Mouse (Mus musculus) liver, embryonic 15.5 days (tissue): Measurements from ENCODE around the gene Arhgef10l. TPM values are rescaled to one million over a fixed set of nuclear protein-coding genes. Genes with fewer than 3 reads are reported as not detected.

Experiments used
- ATAC-seq: fragments of 200-750 bp; cut with Nextera tagmentation; 2 replicates; pipeline ENCODE4 v1.8.0; 2017; ENCODE audit warnings: moderate number of reproducible peaks, mild to moderate bottlenecking, moderate library complexity; ENCODE audit not compliant: insufficient read depth
- H3K27ac ChIP-seq: fragments of 300-500 bp; sonication (generic); replicated peaks from 2 replicates; pipeline ENCODE4 v1.5.1; 2015; ENCODE audit warnings: mild to moderate bottlenecking, inconsistent platforms
- H3K27me3 ChIP-seq: fragments of 300-500 bp; sonication (generic); 2 replicates; pipeline ENCODE4 v1.6.1; 2015; ENCODE audit warnings: mild to moderate bottlenecking, inconsistent platforms
- H3K36me3 ChIP-seq: fragments of 300-500 bp; sonication (generic); replicated peaks from 2 replicates; pipeline ENCODE4 v1.6.1; 2015; ENCODE audit warnings: moderate library complexity, mild to moderate bottlenecking, inconsistent platforms
- H3K4me1 ChIP-seq: fragments of 300-500 bp; sonication (generic); replicated peaks from 2 replicates; pipeline ENCODE4 v1.6.1; 2015; ENCODE audit warnings: inconsistent platforms
- H3K4me2 ChIP-seq: fragments of 300-500 bp; sonication (generic); 2 replicates; pipeline ENCODE4 v1.6.1; 2015; ENCODE audit warnings: moderate library complexity, mild to moderate bottlenecking, inconsistent platforms
- H3K4me3 ChIP-seq: fragments of 300-500 bp; sonication (generic); replicated peaks from 2 replicates; pipeline ENCODE4 v1.5.1; 2015; ENCODE audit warnings: mild to moderate bottlenecking, inconsistent platforms
- H3K9ac ChIP-seq: fragments of 300-500 bp; sonication (generic); 2 replicates; pipeline ENCODE4 v1.6.1; 2015; ENCODE audit warnings: moderate library complexity, mild to moderate bottlenecking, inconsistent platforms
- H3K9me3 ChIP-seq: fragments of 300-500 bp; sonication (generic); replicated peaks from 2 replicates; pipeline ENCODE4 v1.6.1; 2016; ENCODE audit warnings: inconsistent platforms
- WGBS: fragments of 180-500 bp; shearing (Covaris S2); methylation state at CpG from one replicate; pipeline ENCODE4 v1.1.7; 2015; ENCODE audit warnings: mixed read lengths; ENCODE audit not compliant: insufficient replicate concordance; 5-methylcytosine and 5-hydroxymethylcytosine counted together
- polyA plus RNA-seq: library from polyadenylated mRNA; unstranded; fragments of >200 nt; fragmentation: Nextera tagmentation; extraction: Ambion mirVana; gene quantifications from 2 replicates; pipeline ENCODE4 v1.2.1, GENCODE M21; 2015

The Arhgef10l gene
- polyA plus RNA-seq, 1 experiment from 2014 or later, result 4.8 TPM

DNA sequence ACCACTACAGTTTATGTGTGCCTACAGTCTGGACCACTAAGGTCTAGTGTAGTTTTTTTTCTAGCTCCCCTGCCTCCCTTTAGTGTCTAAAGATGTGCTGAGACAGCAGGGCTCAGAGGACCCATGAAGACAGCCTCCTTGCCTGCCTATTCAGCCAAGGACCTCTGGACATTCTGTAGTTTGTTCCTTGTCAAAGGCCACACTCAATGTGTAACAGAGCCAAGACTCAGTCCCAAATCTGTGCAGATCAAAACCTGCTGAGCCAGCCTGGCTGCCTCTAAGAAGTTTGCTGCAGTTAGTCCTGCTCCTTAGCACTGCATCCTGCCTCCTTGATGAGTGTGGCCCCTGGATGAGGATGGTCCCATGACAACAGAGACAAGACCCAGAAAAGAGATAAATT is 156.0 kb downstream of the Arhgef10l start:
- Histone ChIP-seq H3K27me3 (no peaks in the 10 kb centered on the region), H3K4me2 (no peak overlapping the region), H3K4me1 (no peaks in the 10 kb centered on the region), H3K9me3 (no peaks in the 10 kb centered on the region), H3K27ac (no peak overlapping the region), H3K9ac (no peak overlapping the region), H3K36me3 (0 out of 2 replicates have a peak, but pooled peaks cover 1% of the 10 kb centered on the region), H3K4me3 (no peak overlapping the region)
- no peak for ATAC-seq

GRCm38 (mm10) chr4:140507172-140507714 is 158.6 kb downstream of the Arhgef10l start:
- Histone ChIP-seq H3K27me3 (no peaks in the 10 kb centered on the region), H3K4me1 (no peaks in the 10 kb centered on the region), H3K27ac (no peak overlapping the region), H3K4me3 (no peak overlapping the region), H3K9ac (no peak overlapping the region), H3K4me2 (no peak overlapping the region), H3K36me3 (no peaks in the 10 kb centered on the region), H3K9me3 (no peaks in the 10 kb centered on the region)
- 40% methylated on average over 15 of the region's 15 CpGs for WGBS
- no peak for ATAC-seq

- 78% methylated on average over 3 of the region's 3 CpGs for WGBS
- no peaks in the 10 kb centered on the region for H3K36me3 ChIP-seq
- no peak for ATAC-seq
- H3K9ac ChIP-seq, result no peak overlapping the region
- no peaks in the 10 kb centered on the region for H3K9me3 ChIP-seq
- no peaks in the 10 kb centered on the region for H3K4me1 ChIP-seq
- H3K27me3 ChIP-seq, result no peaks in the 10 kb centered on the region
- no peak overlapping the region for H3K4me2 ChIP-seq
- no peak overlapping the region for H3K27ac ChIP-seq
- H3K4me3 ChIP-seq, result no peak overlapping the region
These were observed 160.2 kb downstream of the Arhgef10l start for GRCm38 (mm10) chr4:140505608-140506002.

DNA sequence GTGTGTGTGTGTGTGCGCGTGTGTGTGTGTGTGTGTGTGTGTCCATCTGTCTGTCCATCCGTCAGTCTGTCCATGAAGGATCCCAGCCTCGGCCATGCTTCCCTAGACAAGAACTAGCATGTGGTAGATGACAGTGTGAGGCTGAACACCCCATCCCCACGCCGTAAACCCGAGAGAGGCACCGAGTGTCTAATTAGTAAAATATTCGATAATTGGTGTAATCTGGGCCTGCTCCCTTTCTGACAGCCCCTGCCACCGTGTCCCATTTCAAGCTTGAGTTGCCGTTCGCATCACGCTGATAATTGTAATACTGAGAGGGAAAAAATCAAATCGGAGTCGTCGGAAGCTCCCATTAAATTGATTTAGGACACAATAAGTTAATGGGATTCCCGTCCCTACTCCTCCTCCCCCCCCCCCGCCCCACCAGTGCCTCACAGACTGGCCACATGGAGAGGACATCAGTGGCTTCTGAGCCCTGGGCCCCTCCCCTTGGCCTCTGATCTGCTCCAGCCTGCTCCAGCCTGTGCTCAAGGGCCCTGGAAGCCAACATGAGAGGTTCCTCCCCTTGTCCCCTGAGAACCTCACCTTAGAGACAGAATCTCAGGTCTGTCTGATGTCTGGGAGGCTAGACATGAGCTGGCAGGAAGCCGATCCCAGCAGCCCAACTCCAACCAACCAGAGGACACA is 160.7 kb downstream of the Arhgef10l start:
- Histone ChIP-seq H3K27me3 (no peaks in the 10 kb centered on the region), H3K9me3 (no peaks in the 10 kb centered on the region), H3K4me2 (no peak overlapping the region), H3K27ac (no peak overlapping the region), H3K9ac (no peak overlapping the region), H3K36me3 (no peaks in the 10 kb centered on the region), H3K4me3 (no peak overlapping the region), H3K4me1 (no peaks in the 10 kb centered on the region)
- WGBS, result 59% methylated on average over 19 of the region's 19 CpGs
- ATAC-seq, result no peak

DNA sequence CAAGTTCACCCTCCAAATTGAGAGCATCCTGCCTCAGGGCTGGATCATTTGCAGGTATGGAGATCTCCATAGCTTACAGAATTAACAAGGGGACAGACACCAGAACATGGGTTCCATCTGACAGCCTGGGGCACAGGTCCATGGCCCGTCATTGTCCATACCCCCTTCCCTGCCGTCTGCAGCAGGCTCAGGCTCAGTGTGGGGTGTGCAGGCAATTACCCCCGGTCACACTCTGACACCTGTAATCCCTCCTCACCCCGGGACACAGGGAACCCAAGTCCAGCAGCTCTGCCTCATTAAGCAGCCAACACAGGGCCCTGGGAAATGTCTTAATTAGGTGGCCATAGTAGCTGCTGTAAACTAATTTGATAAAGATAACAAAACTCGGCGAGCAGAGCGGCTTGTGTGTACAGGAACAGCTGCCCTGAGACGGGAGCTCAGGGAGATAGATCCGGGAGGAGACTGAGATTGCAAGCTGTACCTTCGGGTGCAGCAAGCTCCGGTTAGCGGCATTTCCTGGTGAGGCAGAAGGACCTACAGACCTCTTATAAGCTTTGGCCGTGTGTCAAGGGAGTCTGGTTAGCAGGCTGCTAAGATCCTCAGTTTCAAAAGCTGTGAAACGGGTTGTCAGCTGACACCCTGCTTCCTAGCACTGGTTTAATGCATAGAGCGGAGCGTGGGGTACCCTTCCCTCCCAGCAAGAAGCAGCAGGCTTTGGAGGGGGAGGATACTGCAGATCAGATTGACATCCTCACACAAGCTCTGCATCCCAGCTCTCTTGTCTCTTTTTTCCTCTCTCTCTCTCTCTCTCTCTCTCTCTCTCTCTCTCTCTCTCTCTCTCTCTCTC is 161.5 kb downstream of the Arhgef10l start:
- Histone ChIP-seq H3K4me3 (no peak overlapping the region), H3K36me3 (no peaks in the 10 kb centered on the region), H3K9me3 (no peaks in the 10 kb centered on the region), H3K4me1 (no peaks in the 10 kb centered on the region), H3K27me3 (no peaks in the 10 kb centered on the region), H3K4me2 (no peak overlapping the region), H3K27ac (no peak overlapping the region), H3K9ac (no peak overlapping the region)
- ATAC-seq, result no peak
- WGBS, result 18% methylated on average over 16 of the region's 16 CpGs

GRCm38 (mm10) chr4:140500766-140501165 is 165.0 kb downstream of the Arhgef10l start:
- H3K4me1 ChIP-seq, result no peaks in the 10 kb centered on the region
- no peak overlapping the region for H3K4me3 ChIP-seq
- 28% methylated on average over 7 of the region's 7 CpGs for WGBS
- no peaks in the 10 kb centered on the region for H3K9me3 ChIP-seq
- H3K9ac ChIP-seq, result no peak overlapping the region
- H3K27ac ChIP-seq, result no peak overlapping the region
- ATAC-seq, result no peak
- H3K27me3 ChIP-seq, result no peaks in the 10 kb centered on the region
- no peaks in the 10 kb centered on the region for H3K36me3 ChIP-seq
- H3K4me2 ChIP-seq, result no peak overlapping the region

DNA sequence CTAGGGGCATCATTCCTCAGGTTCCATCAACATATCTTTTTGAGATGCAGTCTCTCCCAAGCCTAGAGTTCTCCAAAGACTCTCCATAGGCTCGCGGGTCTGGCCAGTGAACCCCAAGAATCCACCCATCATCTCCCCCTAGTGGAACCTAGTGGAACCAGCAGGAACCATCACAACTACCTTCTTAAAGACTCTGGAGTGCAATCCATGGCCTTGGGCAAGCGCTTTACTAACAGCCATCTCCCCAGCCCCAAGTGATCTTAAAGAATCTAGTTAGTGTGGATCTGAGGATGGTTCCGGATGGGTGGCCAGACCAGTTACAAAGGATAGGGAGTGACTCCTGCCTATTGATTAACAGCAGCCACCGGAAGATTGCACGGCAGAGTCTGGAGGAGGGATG is 166.2 kb downstream of the Arhgef10l start:
- Histone ChIP-seq H3K9me3 (no peaks in the 10 kb centered on the region), H3K36me3 (no peaks in the 10 kb centered on the region), H3K9ac (no peak overlapping the region), H3K4me1 (no peaks in the 10 kb centered on the region), H3K27me3 (no peaks in the 10 kb centered on the region), H3K27ac (no peak overlapping the region), H3K4me3 (no peak overlapping the region), H3K4me2 (no peak overlapping the region)
- ATAC-seq, result no peak
- WGBS, result 67% methylated on average over 6 of the region's 6 CpGs

DNA sequence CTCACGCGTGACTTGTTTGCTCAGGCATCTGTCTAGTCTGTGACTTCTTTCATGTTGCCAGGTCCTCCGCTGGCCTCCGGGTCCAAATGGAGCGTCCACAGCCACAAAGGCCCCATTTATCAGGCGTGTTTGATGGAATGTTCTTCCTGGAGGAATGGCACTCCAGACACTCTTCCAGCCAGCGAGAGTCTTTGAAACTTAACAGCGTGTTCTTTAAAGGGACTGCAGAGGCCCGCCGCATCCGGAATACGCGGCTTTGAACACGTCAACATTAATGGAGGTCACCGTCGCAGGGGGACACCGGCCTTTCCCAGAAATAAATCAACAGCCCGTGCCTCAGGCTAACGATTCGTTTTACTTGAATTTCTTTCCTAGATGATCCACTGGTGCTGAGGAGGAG is 168.6 kb downstream of the Arhgef10l start:
- ATAC-seq, result no peak
- no peak overlapping the region for H3K4me2 ChIP-seq
- no peaks in the 10 kb centered on the region for H3K36me3 ChIP-seq
- H3K27ac ChIP-seq, result no peak overlapping the region
- no peaks in the 10 kb centered on the region for H3K9me3 ChIP-seq
- no peaks in the 10 kb centered on the region for H3K4me1 ChIP-seq
- no peak overlapping the region for H3K9ac ChIP-seq
- 82% methylated on average over 20 of the region's 20 CpGs for WGBS
- H3K4me3 ChIP-seq, result no peak overlapping the region
- no peaks in the 10 kb centered on the region for H3K27me3 ChIP-seq

- H3K27me3 ChIP-seq, result no peaks in the 10 kb centered on the region
- H3K4me3 ChIP-seq, result no peak overlapping the region
- ATAC-seq, result no peak
- H3K4me1 ChIP-seq, result no peaks in the 10 kb centered on the region
- no peak overlapping the region for H3K4me2 ChIP-seq
- H3K9me3 ChIP-seq, result peaks cover 3% of the 10 kb centered on the region; the same call in 1 of the 2 replicates
- no peak overlapping the region for H3K9ac ChIP-seq
- 22% methylated on average over 5 of the region's 5 CpGs for WGBS
- H3K27ac ChIP-seq, result no peak overlapping the region
- no peaks in the 10 kb centered on the region for H3K36me3 ChIP-seq
These were observed 174.3 kb downstream of the Arhgef10l start for GRCm38 (mm10) chr4:140491555-140491954.

GRCm38 (mm10) chr4:140485442-140485841 is 180.4 kb downstream of the Arhgef10l start:
- Histone ChIP-seq H3K27me3 (no peaks in the 10 kb centered on the region), H3K27ac (no peak overlapping the region), H3K4me3 (no peak overlapping the region), H3K9ac (no peak overlapping the region), H3K36me3 (no peaks in the 10 kb centered on the region), H3K4me2 (no peak overlapping the region), H3K4me1 (no peaks in the 10 kb centered on the region), H3K9me3 (peaks cover 3% of the 10 kb centered on the region; the same call in 1 of the 2 replicates)
- WGBS, result 49% methylated on average over 12 of the region's 12 CpGs
- no peak for ATAC-seq

DNA sequence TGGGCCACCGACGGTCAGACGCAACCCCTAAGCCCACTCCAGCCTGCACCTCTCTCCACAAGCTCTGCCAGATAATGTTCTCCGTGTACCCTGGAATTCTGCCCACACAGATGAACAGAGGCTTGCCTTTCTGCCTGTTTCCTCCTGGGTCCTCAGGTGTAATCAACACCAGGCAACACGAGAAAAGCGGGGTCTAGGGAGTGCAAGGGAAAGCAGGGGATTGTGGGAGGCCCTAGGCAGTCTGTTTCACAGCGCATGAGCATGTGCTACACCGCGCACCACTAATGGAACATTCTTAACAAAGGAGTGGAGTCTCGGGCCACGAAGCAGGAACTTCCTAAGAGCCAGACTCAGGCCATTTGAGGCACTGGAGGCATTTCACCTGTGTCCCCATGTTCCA is 182.7 kb downstream of the Arhgef10l start:
- H3K9me3 ChIP-seq, result no peaks in the 10 kb centered on the region
- no peaks in the 10 kb centered on the region for H3K4me1 ChIP-seq
- H3K27ac ChIP-seq, result no peak overlapping the region
- H3K27me3 ChIP-seq, result no peaks in the 10 kb centered on the region
- no peaks in the 10 kb centered on the region for H3K36me3 ChIP-seq
- ATAC-seq, result no peak
- no peak overlapping the region for H3K9ac ChIP-seq
- 76% methylated on average over 11 of the region's 11 CpGs for WGBS
- no peak overlapping the region for H3K4me3 ChIP-seq
- H3K4me2 ChIP-seq, result no peak overlapping the region
